Mouse (Mus musculus) lung, embryonic 14.5 days (tissue): ENCODE results near the gene Cdk5rap3. TPM values are rescaled to one million over a fixed set of nuclear protein-coding genes. Genes with fewer than 3 reads are reported as not detected.

Experiments used
- ATAC-seq: fragments of 200-750 bp; cut with Nextera tagmentation; 2 replicates; pipeline ENCODE4 v1.8.0; 2017; ENCODE audit warnings: mild to moderate bottlenecking, moderate TSS enrichment, moderate library complexity; ENCODE audit not compliant: insufficient read depth
- DNase-seq: peaks from one replicate; pipeline ENCODE4 v3.0.0-alpha.2; 2015
- H3K27ac ChIP-seq: fragments of 300-500 bp; sonication (generic); 2 replicates; pipeline ENCODE4 v1.5.1; 2014; ENCODE audit warnings: low read depth, mild to moderate bottlenecking, moderate library complexity
- H3K27me3 ChIP-seq: fragments of 300-500 bp; sonication (generic); 2 replicates; pipeline ENCODE4 v1.6.1; 2014; ENCODE audit warnings: low read length, control low read depth; ENCODE audit not compliant: insufficient read depth
- H3K36me3 ChIP-seq: fragments of 300-500 bp; sonication (generic); 2 replicates; pipeline ENCODE4 v1.6.1; 2014; ENCODE audit warnings: control low read depth; ENCODE audit not compliant: insufficient read depth
- H3K4me1 ChIP-seq: fragments of 300-500 bp; sonication (generic); 2 replicates; pipeline ENCODE4 v1.6.1; 2014; ENCODE audit warnings: antibody characterized with exemption, control low read depth; ENCODE audit not compliant: insufficient read depth
- H3K4me2 ChIP-seq: fragments of 300-500 bp; sonication (generic); 2 replicates; pipeline ENCODE4 v1.6.1; 2014; ENCODE audit warnings: mild to moderate bottlenecking
- H3K4me3 ChIP-seq: fragments of 300-500 bp; sonication (generic); 2 replicates; pipeline ENCODE4 v1.5.1; 2014; ENCODE audit warnings: low read depth, low read length
- H3K9ac ChIP-seq: fragments of 300-500 bp; sonication (generic); 2 replicates; pipeline ENCODE4 v1.6.1; 2014
- H3K9me3 ChIP-seq: fragments of 300-500 bp; sonication (generic); 2 replicates; pipeline ENCODE4 v1.6.1; 2016; ENCODE audit warnings: low read depth, low read length, control low read depth
- CTCF ChIP-seq: IDR thresholded peaks from 2 replicates; pipeline ENCODE4 v1.5.1; 2016; ENCODE audit warnings: antibody characterized with exemption, low read depth
- WGBS: fragments of 180-500 bp; shearing (Covaris S2); extraction: QIAGEN DNeasy Blood & Tissue Kit; methylation state at CpG from one replicate; pipeline ENCODE4 v1.1.7; 2014; 5-methylcytosine and 5-hydroxymethylcytosine counted together
- polyA plus RNA-seq: library from polyadenylated mRNA; unstranded; fragments of >200 nt; fragmentation: Nextera tagmentation; extraction: Ambion mirVana; gene quantifications from 2 replicates; pipeline ENCODE4 v1.2.1, GENCODE M21; 2014

Gene Cdk5rap3
- polyA plus RNA-seq, 1 experiment from 2014 or later: 61.8 TPM

- Histone ChIP-seq H3K9me3 (no peaks in the 10 kb centered on the region), H3K9ac (no peak overlapping the region), H3K4me3 (no peak overlapping the region), H3K36me3 (no peaks in the 10 kb centered on the region), H3K27ac (no peak overlapping the region), H3K4me1 (no peaks in the 10 kb centered on the region), H3K4me2 (no peak overlapping the region), H3K27me3 (no peaks in the 10 kb centered on the region; the same call in 1 of the 2 replicates)
- peak; percentile 91 for TF ChIP-seq CTCF
- WGBS: 7% methylated on average over 5 of the region's 5 CpGs
- peak; percentile 91 for DNase-seq
- no peak for ATAC-seq
These were observed 49.1 kb downstream of the Cdk5rap3 start for GRCm38 (mm10) chr11:96867149-96867548.

- Histone ChIP-seq H3K27ac (no peak overlapping the region), H3K9me3 (no peaks in the 10 kb centered on the region), H3K4me3 (no peak overlapping the region), H3K4me1 (no peaks in the 10 kb centered on the region), H3K36me3 (peaks cover 2% of the 10 kb centered on the region; the same call in 1 of the 2 replicates), H3K9ac (no peak overlapping the region), H3K27me3 (no peaks in the 10 kb centered on the region; the same call in 1 of the 2 replicates), H3K4me2 (peak overlapping the region; percentile 39)
- WGBS: 22% methylated on average over 26 of the region's 26 CpGs
- peak; percentile 44 for DNase-seq
- ATAC-seq: no peak
- no peak for TF ChIP-seq CTCF
These were observed 52.9 kb downstream of the Cdk5rap3 start for GRCm38 (mm10) chr11:96863206-96863995.

GRCm38 (mm10) chr11:96862534-96862933, 53.8 kb downstream of the Cdk5rap3 start:
- H3K27ac ChIP-seq: no peak overlapping the region

GRCm38 (mm10) chr11:96861878-96862289, 54.4 kb downstream of the Cdk5rap3 start:
- Histone ChIP-seq H3K4me3 (peak overlapping the region; percentile 47), H3K36me3 (peaks cover 15% of the 10 kb centered on the region; the same call in 1 of the 2 replicates), H3K27ac (no peak overlapping the region), H3K9me3 (no peaks in the 10 kb centered on the region), H3K4me2 (peak overlapping the region; percentile 91), H3K27me3 (no peaks in the 10 kb centered on the region; the same call in 1 of the 2 replicates), H3K9ac (peak overlapping the region; percentile 45; the same call in 1 of the 2 replicates), H3K4me1 (no peaks in the 10 kb centered on the region)
- peak; percentile 78 for ATAC-seq
- DNase-seq: peak; percentile 99
- WGBS: under 1% methylated on average over 31 of the region's 31 CpGs
- TF ChIP-seq CTCF: peak; percentile 99

More at GRCm38 (mm10) chr11:96862534-96862933, 53.8 kb downstream of the Cdk5rap3 start:
- WGBS: 76% methylated on average over 12 of the region's 12 CpGs
- Histone ChIP-seq H3K27me3 (no peaks in the 10 kb centered on the region; the same call in 1 of the 2 replicates), H3K9ac (no peak overlapping the region), H3K9me3 (no peaks in the 10 kb centered on the region), H3K4me2 (peak overlapping the region; percentile 91), H3K4me3 (no peak overlapping the region), H3K36me3 (peaks cover 10% of the 10 kb centered on the region; the same call in 1 of the 2 replicates), H3K4me1 (no peaks in the 10 kb centered on the region)
- DNase-seq (no peak), ATAC-seq (no peak)
- no peak for TF ChIP-seq CTCF

GRCm38 (mm10) chr11:96861446-96861845, 54.9 kb downstream of the Cdk5rap3 start:
- H3K27ac ChIP-seq: peak overlapping the region; percentile 56

GRCm38 (mm10) chr11:96860564-96860963, 55.7 kb downstream of the Cdk5rap3 start:
- no peak overlapping the region; the same call in 1 of the 2 replicates for H3K27ac ChIP-seq
- 13% methylated on average over 8 of the region's 8 CpGs for WGBS
- ATAC-seq: peak; percentile 68; the same call in 1 of the 2 replicates
- H3K4me1 ChIP-seq: no peaks in the 10 kb centered on the region
- no peak overlapping the region for H3K9ac ChIP-seq
- H3K9me3 ChIP-seq: no peaks in the 10 kb centered on the region
- DNase-seq: peak; percentile 94
- no peak overlapping the region for H3K4me3 ChIP-seq
- peaks cover 15% of the 10 kb centered on the region; the same call in 1 of the 2 replicates for H3K36me3 ChIP-seq
- H3K4me2 ChIP-seq: no peak overlapping the region
- TF ChIP-seq CTCF: peak; percentile 94
- no peaks in the 10 kb centered on the region; the same call in 1 of the 2 replicates for H3K27me3 ChIP-seq

More at GRCm38 (mm10) chr11:96861446-96861845, 54.9 kb downstream of the Cdk5rap3 start:
- Histone ChIP-seq H3K4me1 (no peaks in the 10 kb centered on the region), H3K36me3 (peaks cover 15% of the 10 kb centered on the region; the same call in 1 of the 2 replicates), H3K27me3 (no peaks in the 10 kb centered on the region; the same call in 1 of the 2 replicates), H3K9me3 (no peaks in the 10 kb centered on the region), H3K9ac (peak overlapping the region; percentile 45; the same call in 1 of the 2 replicates), H3K4me2 (peak overlapping the region; percentile 91), H3K4me3 (peak overlapping the region; percentile 47)
- WGBS: under 1% methylated on average over 20 of the region's 20 CpGs
- TF ChIP-seq CTCF: no peak
- ATAC-seq (peak; percentile 49), DNase-seq (peak; percentile 78)

GRCm38 (mm10) chr11:96859635-96860034, 56.7 kb downstream of the Cdk5rap3 start:
- H3K9ac ChIP-seq: no peak overlapping the region
- no peak overlapping the region for H3K4me2 ChIP-seq
- H3K4me1 ChIP-seq: no peaks in the 10 kb centered on the region
- ATAC-seq: no peak
- no peak overlapping the region for H3K4me3 ChIP-seq
- WGBS: 77% methylated on average over 4 of the region's 4 CpGs
- DNase-seq: no peak
- no peak overlapping the region for H3K27ac ChIP-seq
- no peak for TF ChIP-seq CTCF
- no peaks in the 10 kb centered on the region; the same call in 1 of the 2 replicates for H3K27me3 ChIP-seq
- peaks cover 16% of the 10 kb centered on the region; the same call in 1 of the 2 replicates for H3K36me3 ChIP-seq
- H3K9me3 ChIP-seq: no peaks in the 10 kb centered on the region
